Mouse (Mus musculus) ES-E14 (cell line): Measurements from ENCODE around the gene Nsd1. TPM values are rescaled to one million over a fixed set of nuclear protein-coding genes. Genes with fewer than 3 reads are reported as not detected.
"Not testable (repeated sequence)": the region's sequence is repeated elsewhere in the genome, so short reads cannot be mapped to it uniquely, and the experiment has no call there.

Experiments
- DNase-seq: peaks from one replicate; pipeline ENCODE4 v3.0.0-alpha.2; 2013; ENCODE audit warnings: low read depth, low spot score
- H3K27ac ChIP-seq: 2 replicates; pipeline ENCODE4 v1.5.1; 2012; ENCODE audit warnings: low read depth, mild to moderate bottlenecking, low read length, moderate library complexity, mixed read lengths; ENCODE audit not compliant: poor library complexity, insufficient read depth, severe bottlenecking
- H3K36me3 ChIP-seq: 2 replicates; pipeline ENCODE4 v1.6.1; 2012; ENCODE audit warnings: mild to moderate bottlenecking, low read length, moderate library complexity, mixed read lengths; ENCODE audit not compliant: control insufficient read depth, poor library complexity, insufficient read depth, severe bottlenecking
- H3K4me1 ChIP-seq, 2 experiments: fragments of 150-350 bp in 1 of 2; sonication (generic) in 1 of 2; 2 replicates each; pipeline ENCODE4 v1.6.1; 2012; ENCODE audit warnings: low read length in 2 of 2, mild to moderate bottlenecking in 1 of 2, mixed read lengths in 1 of 2; ENCODE audit not compliant: control insufficient read depth in 2 of 2, insufficient read depth in 2 of 2, poor library complexity in 1 of 2
- H3K4me3 ChIP-seq, 2 experiments: fragments of 150-350 bp in 1 of 2; sonication (generic) in 1 of 2; 2 replicates each; pipeline ENCODE4 v1.5.1; 2012; ENCODE audit warnings: low read length in 2 of 2, low read depth in 1 of 2, mild to moderate bottlenecking in 1 of 2, mixed read lengths in 1 of 2; ENCODE audit not compliant: insufficient read depth in 1 of 2, poor library complexity in 1 of 2, severe bottlenecking in 1 of 2
- H3K9ac ChIP-seq: 2 replicates; pipeline ENCODE4 v1.6.1; 2012; ENCODE audit warnings: low read depth, mild to moderate bottlenecking, low read length, mixed read lengths; ENCODE audit not compliant: poor library complexity, insufficient read depth, severe bottlenecking
- H3K9me3 ChIP-seq: fragments of 150-350 bp; sonication (generic); 2 replicates; pipeline ENCODE4 v1.6.1; 2012; ENCODE audit warnings: low read depth, mild to moderate bottlenecking, low read length; ENCODE audit not compliant: control insufficient read depth, insufficient read depth
- CHD2 ChIP-seq: IDR thresholded peaks from 2 replicates; pipeline ENCODE4 v1.6.1; 2014; ENCODE audit warnings: mild to moderate bottlenecking, low read depth, low read length, inconsistent platforms
- HCFC1 ChIP-seq: IDR thresholded peaks from 2 replicates; pipeline ENCODE4 v1.6.1; 2012; ENCODE audit warnings: low read length, inconsistent platforms, borderline replicate concordance; ENCODE audit not compliant: insufficient read depth
- MAFK ChIP-seq: IDR thresholded peaks from 2 replicates; pipeline ENCODE4 v1.6.1; 2014; ENCODE audit warnings: mild to moderate bottlenecking, low read depth, low read length, inconsistent platforms; ENCODE audit not compliant: insufficient read depth
- ZC3H11A ChIP-seq: IDR thresholded peaks from 2 replicates; pipeline ENCODE4 v1.6.1; 2012; ENCODE audit warnings: low read depth, mild to moderate bottlenecking, inconsistent platforms, low read length, borderline replicate concordance
- ZNF384 ChIP-seq: IDR thresholded peaks from 2 replicates; pipeline ENCODE4 v1.6.1; 2012; ENCODE audit warnings: low read depth, low read length, inconsistent platforms
- in situ Hi-C, 2 experiments: fragments of 600-800 bp; cut with MboI; formaldehyde crosslinking; loops; one replicate each; pipeline ENCODE4 v1.15.1; 2025; ENCODE audit warnings: low sequenced_read_pairs in 2 of 2, inconsistent platforms in 1 of 2; ENCODE audit not compliant: unreplicated experiment in 2 of 2
- total RNA-seq: library from RNA; depleted of rRNA; stranded (reverse); fragments of 300-350 nt; gene quantifications from 2 replicates; pipeline ENCODE4 v1.2.3, GENCODE M21; 2012

The Nsd1 gene
- total RNA-seq, 1 experiment: 135 TPM

DNA sequence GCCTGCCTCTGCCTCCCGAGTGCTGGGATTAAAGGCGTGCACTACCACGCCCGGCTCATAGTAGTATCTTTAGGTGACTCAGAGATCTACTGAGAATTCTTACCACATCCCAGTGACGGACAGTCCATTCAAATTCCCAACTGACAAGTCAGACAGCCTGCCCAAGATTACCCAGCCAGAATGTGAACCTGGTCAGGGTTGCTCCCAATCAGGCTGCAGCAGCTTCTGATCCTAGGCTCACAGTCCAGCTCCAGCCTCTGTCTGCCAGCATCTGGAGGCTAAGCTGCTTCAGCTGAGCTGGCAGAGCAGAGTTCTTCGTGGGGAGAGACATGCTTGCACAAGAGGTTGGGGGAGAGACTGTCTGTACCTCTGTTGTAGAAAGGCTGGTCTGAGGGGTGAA is 26.2 kb upstream of the Nsd1 start:
- in situ Hi-C loops: no loop called here
- peak overlapping the region; percentile 11; the same call in 1 of the 2 replicates for H3K27ac ChIP-seq
- no peaks in the 10 kb centered on the region for H3K9me3 ChIP-seq
- H3K9ac ChIP-seq: no peak overlapping the region; the same call in 1 of the 2 replicates
- H3K4me3 ChIP-seq: no peak overlapping the region
- peaks cover 7 to 8% of the 10 kb centered on the region in 2 experiments; a peak in 3 of 4 replicates for H3K4me1 ChIP-seq
- no peaks in the 10 kb centered on the region for H3K36me3 ChIP-seq
- DNase-seq: no peak
- TF ChIP-seq MAFK (no peak), CHD2 (no peak), HCFC1 (no peak), ZC3H11A (no peak), ZNF384 (no peak)

DNA sequence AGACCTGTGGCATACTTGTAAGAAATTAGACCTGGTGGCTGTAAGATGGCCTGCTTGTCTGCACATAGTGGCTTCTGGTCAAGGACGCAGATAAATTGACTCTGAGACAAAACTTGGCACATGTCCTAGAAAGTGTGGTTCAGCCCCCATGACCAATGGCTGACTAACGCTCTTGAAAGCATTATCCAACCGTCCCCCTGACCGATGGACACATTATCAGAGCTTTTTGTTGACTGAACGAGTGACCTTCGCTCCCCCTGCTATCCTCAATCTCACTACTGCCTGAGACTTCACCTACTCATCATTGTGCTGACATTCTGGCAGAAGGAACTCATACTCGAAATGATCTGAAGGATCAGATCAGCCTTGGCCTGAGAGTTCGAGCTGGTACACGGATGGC is 22.5 kb upstream of the Nsd1 start:
- H3K9ac ChIP-seq, H3K27ac ChIP-seq, H3K9me3 ChIP-seq, DNase-seq, H3K4me1 ChIP-seq, H3K4me3 ChIP-seq, H3K36me3 ChIP-seq, in situ Hi-C loops: not testable (repeated sequence)

DNA sequence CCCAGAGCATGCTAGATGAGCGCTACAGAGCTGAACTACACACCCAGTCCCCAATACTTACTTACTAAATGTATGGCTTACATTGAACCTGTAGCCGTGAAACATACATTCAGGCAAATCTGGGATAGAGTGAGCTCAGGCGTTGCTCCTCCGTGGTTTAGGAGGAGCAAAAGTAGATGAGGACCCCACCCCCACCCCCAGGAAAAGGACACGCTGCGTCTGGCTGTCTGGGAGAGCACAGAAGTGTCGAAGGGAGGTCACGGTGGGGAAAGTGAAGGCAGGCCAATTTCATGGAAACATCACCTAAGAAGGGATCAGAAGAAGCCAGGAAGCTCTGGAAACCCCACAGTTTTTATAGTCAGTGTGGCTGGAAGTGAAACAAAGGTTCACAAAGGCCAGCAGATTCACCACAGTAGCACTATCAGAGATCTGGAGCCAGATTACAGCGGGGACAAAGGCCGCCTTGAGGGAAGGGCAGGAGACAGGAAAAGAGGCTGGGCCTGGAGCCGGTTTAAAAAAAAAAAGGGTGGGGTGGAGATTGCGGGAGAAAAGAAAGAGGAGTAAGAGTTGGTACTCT is 20.0 kb upstream of the Nsd1 start:
- Histone ChIP-seq H3K9me3 (no peaks in the 10 kb centered on the region), H3K36me3 (no peaks in the 10 kb centered on the region), H3K27ac (peak overlapping the region; percentile 99), H3K4me3 (peak overlapping the region; percentile 53 to 60), H3K4me1 (peaks cover 3 to 8% of the 10 kb centered on the region in 2 experiments; a peak in 3 of 4 replicates), H3K9ac (peak overlapping the region; percentile 75)
- peak; percentile 44; the same call in 1 of the 2 replicates for TF ChIP-seq HCFC1
- TF ChIP-seq ZC3H11A: no peak
- no peak for TF ChIP-seq CHD2
- TF ChIP-seq MAFK: no peak
- TF ChIP-seq ZNF384: peak; percentile 96
- in situ Hi-C loops: no loop called here
- DNase-seq: no peak

DNA sequence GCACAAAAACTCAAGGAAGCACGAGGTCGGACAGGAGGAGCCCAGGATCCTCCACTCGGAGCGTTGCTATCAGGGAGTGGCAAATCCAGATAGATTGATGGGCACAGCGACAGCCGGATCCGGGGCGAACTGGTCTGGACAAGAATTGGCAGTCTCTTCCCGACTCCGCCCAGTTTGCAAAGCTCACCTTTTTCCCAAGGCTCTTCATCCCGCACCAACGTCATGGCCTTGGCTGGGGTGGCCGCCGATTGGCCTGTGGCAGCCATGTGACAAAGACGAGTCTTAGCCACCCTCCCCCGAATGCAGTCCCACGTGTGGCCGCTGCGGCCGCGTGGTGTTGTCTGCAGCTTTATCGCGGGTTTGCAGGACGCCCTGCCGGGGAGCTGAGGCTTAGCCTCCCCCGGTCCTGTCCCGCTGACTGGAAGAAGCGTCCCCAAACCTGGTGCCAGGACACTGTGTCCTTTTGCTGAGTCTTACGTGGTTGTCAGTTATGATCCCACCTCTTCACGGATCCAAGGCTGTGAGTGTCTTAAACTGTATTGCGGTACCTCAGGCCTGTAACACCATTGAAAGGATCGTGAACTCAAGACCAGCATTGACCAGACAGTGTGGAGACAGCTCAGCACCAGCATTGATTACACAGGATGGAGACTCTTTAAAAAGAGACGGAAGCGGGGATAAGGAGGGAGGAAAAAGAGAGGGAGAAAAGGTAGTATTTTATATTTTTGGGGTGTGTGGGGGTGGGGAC is 19.3 kb upstream of the Nsd1 start:
- TF ChIP-seq MAFK (0 out of 2 replicates have a peak, but pooled peaks have one; percentile 29), HCFC1 (no peak), CHD2 (0 out of 2 replicates have a peak, but pooled peaks have one; percentile 43)
- DNase-seq: peak; percentile 99
- Histone ChIP-seq H3K9ac (peak overlapping the region; percentile 95), H3K9me3 (no peaks in the 10 kb centered on the region), H3K4me3 (peak overlapping the region; percentile 79 to 91), H3K4me1 (peaks cover 3 to 10% of the 10 kb centered on the region in 2 experiments; a peak in 3 of 4 replicates), H3K27ac (peak overlapping the region; percentile 99), H3K36me3 (no peaks in the 10 kb centered on the region)
- in situ Hi-C loops: no loop called here

DNA sequence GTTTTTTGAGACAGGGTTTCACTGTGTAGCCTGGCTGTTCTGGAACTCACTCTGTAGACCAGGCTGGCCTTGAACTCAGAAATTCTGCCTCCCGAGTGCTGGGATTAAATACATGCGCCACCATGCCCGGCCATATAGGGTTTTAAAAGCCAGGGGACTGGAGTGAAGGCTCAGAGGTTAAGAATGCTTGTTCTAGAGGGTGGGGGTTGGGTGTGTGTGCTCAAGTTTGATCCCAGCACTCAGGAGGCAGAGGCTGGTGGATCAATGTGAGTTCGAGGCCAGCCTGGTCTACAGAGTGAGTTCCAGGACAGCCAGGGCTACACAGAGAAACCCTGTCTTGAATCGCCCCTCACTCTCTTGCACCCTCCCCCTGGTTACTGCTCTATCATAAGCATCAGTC is 18.0 kb upstream of the Nsd1 start:
- peak overlapping the region; percentile 95 for H3K9ac ChIP-seq
- in situ Hi-C loops: no loop called here

DNA sequence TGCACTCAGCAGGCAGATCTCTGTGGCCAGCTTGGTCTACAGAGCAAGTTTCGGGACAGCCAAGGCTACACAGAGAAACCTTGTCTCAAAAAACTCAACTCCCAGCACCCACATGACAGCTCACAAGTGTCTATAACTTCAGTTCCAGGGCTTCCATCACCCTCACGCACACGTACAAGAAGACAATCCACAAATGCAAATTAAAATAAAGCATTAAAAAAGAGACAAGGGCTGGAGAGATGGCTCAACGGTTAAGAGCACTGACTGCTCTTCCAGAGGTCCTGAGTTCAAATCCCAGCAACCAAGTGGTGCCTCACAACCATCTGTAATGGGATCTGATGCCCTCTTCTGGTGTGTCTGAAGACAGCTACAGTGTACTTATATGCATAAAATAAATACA is 6.8 kb upstream of the Nsd1 start:
- not testable (repeated sequence) for H3K27ac ChIP-seq, H3K36me3 ChIP-seq, DNase-seq

More for the DNA sequence above, 18.0 kb upstream of the Nsd1 start:
- peaks cover 3 to 10% of the 10 kb centered on the region in 2 experiments; a peak in 3 of 4 replicates for H3K4me1 ChIP-seq
- H3K9me3 ChIP-seq: no peaks in the 10 kb centered on the region
- H3K36me3 ChIP-seq: no peaks in the 10 kb centered on the region
- no peak for TF ChIP-seq CHD2
- DNase-seq: no peak
- H3K27ac ChIP-seq: peak overlapping the region; percentile 94
- peak overlapping the region; percentile 79 to 91 for H3K4me3 ChIP-seq

More for the DNA sequence above, 6.8 kb upstream of the Nsd1 start:
- in situ Hi-C loops, H3K4me3 ChIP-seq, H3K9ac ChIP-seq, H3K9me3 ChIP-seq: not testable (repeated sequence)
- peaks cover 9 to 22% of the 10 kb centered on the region in 2 experiments for H3K4me1 ChIP-seq
